Mouse (Mus musculus): Measurements from ENCODE around the gene Syna.

GRCm38 (mm10) chr5:134544516-134545241 lies 15.3 kb downstream of the Syna start:
- TF ChIP-seq CTCF (conservative IDR thresholded peaks at IDR 0.05; ENCODE audit: low read length) (no peak), NANOG (IDR thresholded peaks at IDR 0.05; ENCODE audit: borderline replicate concordance, low read length) (no peak), POU5F1 (IDR thresholded peaks at IDR 0.05; ENCODE audit: borderline replicate concordance, low read length) (no peak)

All from E14TG2a.4 (cell line).